Mouse (Mus musculus) spleen, postnatal 4 days (tissue): ENCODE results near the gene Pdlim1.

Experiments used
- DNase-seq, 2 experiments: peaks; one replicate each; pipeline ENCODE4 v3.0.0; 2022; ENCODE audit warnings: low spot score in 2 of 2

Gene Pdlim1

GRCm38 (mm10) chr19:40271308-40271892 is at the start of gene Pdlim1:
Gene Pdlim1 (minus strand): TSS chr19:40271842.
- peak; percentile 75 to 87 for DNase-seq

GRCm38 (mm10) chr19:40319199-40319598 is 47.6 kb upstream of the Pdlim1 start:
- DNase-seq: no peak

GRCm38 (mm10) chr19:40318511-40318910 is 46.9 kb upstream of the Pdlim1 start:
- DNase-seq: no peak

GRCm38 (mm10) chr19:40317001-40317400 is 45.4 kb upstream of the Pdlim1 start:
- DNase-seq: no peak

GRCm38 (mm10) chr19:40314252-40314651 is 42.6 kb upstream of the Pdlim1 start:
- no peak for DNase-seq

GRCm38 (mm10) chr19:40311631-40312030 is 40.0 kb upstream of the Pdlim1 start:
- DNase-seq: no peak

GRCm38 (mm10) chr19:40310410-40311130 is 38.9 kb upstream of the Pdlim1 start:
- DNase-seq: no peak

GRCm38 (mm10) chr19:40309911-40310310 is 38.3 kb upstream of the Pdlim1 start:
- DNase-seq: no peak

GRCm38 (mm10) chr19:40307550-40307949 is 35.9 kb upstream of the Pdlim1 start:
- DNase-seq: no peak

GRCm38 (mm10) chr19:40306631-40307030 is 35.0 kb upstream of the Pdlim1 start:
- no peak for DNase-seq

GRCm38 (mm10) chr19:40305456-40305855 is 33.8 kb upstream of the Pdlim1 start:
- DNase-seq: no peak

- no peak for DNase-seq
These were observed 31.3 kb upstream of the Pdlim1 start for GRCm38 (mm10) chr19:40302916-40303315.

GRCm38 (mm10) chr19:40302477-40302876 is 30.8 kb upstream of the Pdlim1 start:
- no peak for DNase-seq

- DNase-seq: no peak
These were observed 28.5 kb upstream of the Pdlim1 start for GRCm38 (mm10) chr19:40299983-40300759.

- no peak for DNase-seq
These were observed 27.5 kb upstream of the Pdlim1 start for GRCm38 (mm10) chr19:40299182-40299581.

- no peak for DNase-seq
These were observed 26.9 kb upstream of the Pdlim1 start for GRCm38 (mm10) chr19:40298574-40298973.

GRCm38 (mm10) chr19:40297798-40298144 is 26.1 kb upstream of the Pdlim1 start:
- no peak for DNase-seq

GRCm38 (mm10) chr19:40297078-40297797 is 25.6 kb upstream of the Pdlim1 start:
- no peak for DNase-seq

GRCm38 (mm10) chr19:40294231-40294630 is 22.6 kb upstream of the Pdlim1 start:
- no peak for DNase-seq

- no peak for DNase-seq
These were observed 22.1 kb upstream of the Pdlim1 start for GRCm38 (mm10) chr19:40293791-40294190.

- DNase-seq: no peak
These were observed 18.6 kb upstream of the Pdlim1 start for GRCm38 (mm10) chr19:40290099-40290724.

GRCm38 (mm10) chr19:40288415-40288814 is 16.8 kb upstream of the Pdlim1 start:
- no peak for DNase-seq
